ENCODE assay signal across 8 mouse cellular contexts in genomic region chr4:137865221-137865641, GRCm38 (mm10). TPM values are rescaled to one million over a fixed set of nuclear protein-coding genes. Genes with fewer than 3 reads are reported as not detected.
A peak's percentile ranks its signal among the peaks of the same experiment; 100 is the strongest.
DNase-seq lines count a peak whose midpoint lies in the region; ATAC-seq and TF ChIP-seq lines count a peak whose summit lies in the region.

No protein-coding gene starts in this region.

- 38% methylated on average over 10 of the region's 10 CpGs for WGBS in forebrain, postnatal 0 days
- 56% methylated on average over 10 of the region's 10 CpGs for WGBS in limb, embryonic 13.5 days

- TF ChIP-seq CTCF in forebrain, postnatal 0 days (IDR thresholded peaks at IDR 0.05; ENCODE audit: low read depth): no peak

- no peaks in the 10 kb centered on the region for H3K27me3 ChIP-seq in forebrain, postnatal 0 days (ENCODE audit: insufficient read depth, low read length)
- H3K27me3 ChIP-seq in limb, embryonic 13.5 days: no peaks in the 10 kb centered on the region

- peak; percentile 27 for DNase-seq in layer of hippocampus, adult 9-11 months
- DNase-seq in layer of hippocampus, adult 11-12 months (ENCODE audit: low spot score): no peak
- no peak for DNase-seq in forebrain, postnatal 0 days
- peak; percentile 57 to 72 for DNase-seq in right cerebral cortex, postnatal 10 days (ENCODE audit: low spot score in 2 of 2)
- DNase-seq in urinary bladder, postnatal 4 days (ENCODE audit: low spot score in 2 of 2): no peak
- DNase-seq in MN1 (ENCODE audit: low spot score): no peak
- DNase-seq in adrenal gland, adult 18-20 months (ENCODE audit: low spot score in 2 of 2): no peak

- no peaks in the 10 kb centered on the region for H3K36me3 ChIP-seq in forebrain, postnatal 0 days (ENCODE audit: insufficient read depth)
- no peaks in the 10 kb centered on the region for H3K36me3 ChIP-seq in limb, embryonic 13.5 days

- peaks cover 29% of the 10 kb centered on the region; the same call in 1 of the 2 replicates for H3K4me1 ChIP-seq in forebrain, postnatal 0 days (ENCODE audit: insufficient read depth)
- peaks cover 82% of the 10 kb centered on the region for H3K4me1 ChIP-seq in limb, embryonic 13.5 days

- no peak overlapping the region for H3K27ac ChIP-seq in forebrain, postnatal 0 days (ENCODE audit: low read depth, low read length)
- H3K27ac ChIP-seq in limb, embryonic 13.5 days: no peak overlapping the region

- peak overlapping the region; percentile 18; the same call in 1 of the 2 replicates for H3K9ac ChIP-seq in forebrain, postnatal 0 days
- no peak overlapping the region; the same call in 1 of the 2 replicates for H3K9ac ChIP-seq in limb, embryonic 13.5 days

- H3K4me2 ChIP-seq in forebrain, postnatal 0 days (ENCODE audit: low read depth): peak overlapping the region; percentile 34
- peak overlapping the region; percentile 19 for H3K4me2 ChIP-seq in limb, embryonic 13.5 days (replicated peaks)

- ATAC-seq in forebrain, postnatal 0 days: no peak
- ATAC-seq in limb, embryonic 13.5 days (ENCODE audit: low FRiP score, low read depth): no peak

- H3K4me3 ChIP-seq in forebrain, postnatal 0 days (ENCODE audit: low read depth, low read length): no peak overlapping the region
- no peak overlapping the region for H3K4me3 ChIP-seq in limb, embryonic 13.5 days

- no peaks in the 10 kb centered on the region for H3K9me3 ChIP-seq in forebrain, postnatal 0 days (ENCODE audit: low read length)
- H3K9me3 ChIP-seq in limb, embryonic 13.5 days: no peaks in the 10 kb centered on the region

RNA-seq across cellular contexts. Expression of gene Ece1, which starts 3.2 kb away (rescaled TPM):
- 24.1 and 32.1 TPM in 2 replicates for total RNA-seq in forebrain, postnatal 0 days (2014; rRNA removed)
- polyA plus RNA-seq in forebrain, postnatal 0 days (2015; fragmentation: Nextera tagmentation; extraction: Ambion mirVana): 14.4 and 16.2 TPM in 2 replicates
- 29.2 and 31.4 TPM in 2 replicates for polyA plus RNA-seq in limb, embryonic 13.5 days (2015; fragmentation: Nextera tagmentation; extraction: Ambion mirVana)
- total RNA-seq in adrenal gland, adult 18-20 months (2021): 100 to 1,000 TPM; 210 to 273 TPM

Comparison
In these comparisons a context has a peak if more than half of its experiments do, and no peak if none do; other contexts are left out.
1. DNase-seq: peak in layer of hippocampus, adult 9-11 months (single experiment) and right cerebral cortex, postnatal 10 days (2 of 2); none in layer of hippocampus, adult 11-12 months (single experiment), forebrain, postnatal 0 days (single experiment), urinary bladder, postnatal 4 days (0 of 2), MN1 (single experiment) and adrenal gland, adult 18-20 months (0 of 2).